Mouse (Mus musculus) embryonic fibroblast, embryonic 13.5 days (primary cell): ENCODE measurements around the gene Enc1. TPM values are rescaled to one million over a fixed set of nuclear protein-coding genes. Genes with fewer than 3 reads are reported as not detected.
"Not testable (repeated sequence)": the region's sequence is repeated elsewhere in the genome, so short reads cannot be mapped to it uniquely, and the experiment has no call there.

Source experiments
- H3K27ac ChIP-seq: 2 replicates; pipeline ENCODE4 v1.5.1; 2012; ENCODE audit warnings: low read length, control low read depth, inconsistent platforms; ENCODE audit not compliant: insufficient read depth
- H3K4me1 ChIP-seq: 2 replicates; pipeline ENCODE4 v1.6.1; 2011; ENCODE audit warnings: low read length; ENCODE audit not compliant: control insufficient read depth, insufficient read depth
- H3K4me3 ChIP-seq: 2 replicates; pipeline ENCODE4 v1.5.1; 2011; ENCODE audit warnings: mild to moderate bottlenecking, control low read depth, low read length; ENCODE audit not compliant: insufficient read depth
- CTCF ChIP-seq: IDR thresholded peaks from 2 replicates; pipeline ENCODE4 v1.5.1; 2011; ENCODE audit warnings: mild to moderate bottlenecking, control low read depth, low read length, moderate library complexity, borderline replicate concordance; ENCODE audit not compliant: insufficient read depth
- POLR2A ChIP-seq: IDR thresholded peaks from 2 replicates; pipeline ENCODE4 v1.6.1; 2011; ENCODE audit warnings: low read depth, mild to moderate bottlenecking, control low read depth, low read length, moderate library complexity
- polyA plus RNA-seq: library from polyadenylated mRNA; stranded (reverse); fragments of >200 nt; gene quantifications from 2 replicates; pipeline ENCODE4 v1.2.4, GENCODE M21; 2011; ENCODE audit warnings: low read depth; ENCODE audit not compliant: missing spikeins, insufficient read length

The Enc1 gene
- polyA plus RNA-seq, 1 experiment: 58.2 TPM

GRCm38 (mm10) chr13:97260456-97261180, 19.7 kb downstream of the Enc1 start:
- Histone ChIP-seq H3K4me1 (peaks cover 3% of the 10 kb centered on the region; the same call in 1 of the 2 replicates), H3K27ac (no peak overlapping the region), H3K4me3 (no peak overlapping the region)
- TF ChIP-seq POLR2A (no peak), CTCF (no peak)

- Histone ChIP-seq H3K27ac (no peak overlapping the region), H3K4me3 (no peak overlapping the region), H3K4me1 (peaks cover under 1% of the 10 kb centered on the region; the same call in 1 of the 2 replicates)
- no peak for TF ChIP-seq CTCF
- no peak for TF ChIP-seq POLR2A
Measured at GRCm38 (mm10) chr13:97261549-97261948, 20.6 kb downstream of the Enc1 start.

GRCm38 (mm10) chr13:97262676-97263075, 21.8 kb downstream of the Enc1 start:
- TF ChIP-seq CTCF: no peak
- no peak for TF ChIP-seq POLR2A
- Histone ChIP-seq H3K4me3 (no peak overlapping the region), H3K4me1 (no peaks in the 10 kb centered on the region), H3K27ac (no peak overlapping the region)

- not testable (repeated sequence) for H3K4me3 ChIP-seq, H3K4me1 ChIP-seq, H3K27ac ChIP-seq
Measured at GRCm38 (mm10) chr13:97265534-97265933, 24.6 kb downstream of the Enc1 start.

GRCm38 (mm10) chr13:97270723-97271122, 29.8 kb downstream of the Enc1 start:
- peaks cover 8% of the 10 kb centered on the region; the same call in 1 of the 2 replicates for H3K4me1 ChIP-seq
- H3K4me3 ChIP-seq: no peak overlapping the region
- TF ChIP-seq CTCF: no peak
- no peak for TF ChIP-seq POLR2A
- no peak overlapping the region for H3K27ac ChIP-seq

- H3K27ac ChIP-seq: no peak overlapping the region
- H3K4me3 ChIP-seq: no peak overlapping the region
- no peak for TF ChIP-seq POLR2A
- TF ChIP-seq CTCF: no peak
- H3K4me1 ChIP-seq: peaks cover 8% of the 10 kb centered on the region; the same call in 1 of the 2 replicates
Measured at GRCm38 (mm10) chr13:97271641-97272040, 30.7 kb downstream of the Enc1 start.

- no peak overlapping the region for H3K4me3 ChIP-seq
- TF ChIP-seq POLR2A (no peak), CTCF (no peak)
- peaks cover 8% of the 10 kb centered on the region; the same call in 1 of the 2 replicates for H3K4me1 ChIP-seq
- no peak overlapping the region for H3K27ac ChIP-seq
Measured at GRCm38 (mm10) chr13:97274757-97275156, 33.9 kb downstream of the Enc1 start.

GRCm38 (mm10) chr13:97275482-97275881, 34.6 kb downstream of the Enc1 start:
- Histone ChIP-seq H3K4me1 (peaks cover 8% of the 10 kb centered on the region; the same call in 1 of the 2 replicates), H3K4me3 (no peak overlapping the region), H3K27ac (no peak overlapping the region)
- no peak for TF ChIP-seq CTCF
- no peak for TF ChIP-seq POLR2A

GRCm38 (mm10) chr13:97282051-97282910, 41.4 kb downstream of the Enc1 start:
- Histone ChIP-seq H3K27ac (no peak overlapping the region), H3K4me3 (no peak overlapping the region), H3K4me1 (no peaks in the 10 kb centered on the region; the same call in 1 of the 2 replicates)
- no peak for TF ChIP-seq POLR2A
- TF ChIP-seq CTCF: peak; percentile 16; the same call in 1 of the 2 replicates

- no peak overlapping the region for H3K4me3 ChIP-seq
- no peak overlapping the region for H3K27ac ChIP-seq
- no peak for TF ChIP-seq POLR2A
- no peak for TF ChIP-seq CTCF
Measured at GRCm38 (mm10) chr13:97282911-97283281, 42.0 kb downstream of the Enc1 start.

More at GRCm38 (mm10) chr13:97282911-97283281, 42.0 kb downstream of the Enc1 start:
- no peaks in the 10 kb centered on the region; the same call in 1 of the 2 replicates for H3K4me1 ChIP-seq
